Mouse (Mus musculus) spleen, adult 12 weeks (tissue): ENCODE results near the gene Sema6c.
"Not testable (repeated sequence)": the region's sequence is repeated elsewhere in the genome, so short reads cannot be mapped to it uniquely, and the experiment has no call there.

Experiments used
- DNase-seq: peaks from one replicate; pipeline ENCODE4 v3.0.0; 2022; ENCODE audit warnings: low spot score

Gene Sema6c

DNA sequence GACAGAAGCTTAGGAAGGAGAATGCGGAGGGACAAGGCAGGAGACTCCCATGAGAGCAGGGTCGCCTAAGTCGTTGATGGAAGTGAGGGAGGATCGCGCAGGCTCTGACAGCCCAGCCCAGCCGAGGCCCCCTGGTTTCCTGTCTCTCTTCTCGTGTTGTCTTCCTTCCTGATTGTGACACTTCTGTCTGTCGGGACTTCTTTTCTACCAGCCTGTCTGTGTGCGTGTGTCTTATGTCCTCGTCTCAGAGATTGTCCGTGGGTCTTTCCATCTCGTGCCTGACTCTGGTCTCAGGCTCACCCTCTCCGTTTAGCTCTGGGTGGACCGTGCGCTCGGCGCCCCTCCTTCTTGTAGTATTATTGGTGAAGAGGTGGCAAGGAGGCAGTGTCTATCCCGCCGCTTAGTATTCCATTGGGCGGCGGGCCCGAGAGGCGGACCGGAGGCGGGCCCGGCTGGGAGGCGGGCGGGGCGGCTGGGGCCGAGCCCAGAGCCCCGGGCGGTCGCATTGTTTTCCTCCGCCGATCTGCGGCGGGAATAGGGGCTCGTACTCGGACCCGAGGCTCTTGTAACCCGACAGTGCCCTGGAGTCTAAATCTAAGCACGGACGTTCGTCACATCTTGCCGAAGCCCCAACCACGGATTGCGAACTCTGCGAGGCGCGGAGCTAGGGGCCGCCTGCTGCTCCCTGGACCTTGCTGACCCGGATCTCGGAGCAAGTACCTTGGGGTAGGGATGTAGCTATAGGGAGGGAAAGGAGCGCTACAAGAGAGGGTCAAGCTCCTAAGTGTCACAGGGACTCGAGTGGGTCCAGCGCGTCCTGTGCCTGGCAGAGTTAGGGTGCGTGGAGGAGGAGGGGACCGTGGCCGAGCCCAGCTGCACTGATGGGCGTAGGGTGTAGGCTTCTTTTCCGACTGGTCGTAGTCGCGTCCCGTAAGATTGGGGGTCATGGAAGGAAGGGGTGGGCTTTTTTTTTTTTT is at the start of gene Sema6c:
Gene Sema6c (plus strand): TSS at position 471 of the 977 bp plus-strand sequence.
- peak; percentile 76 for DNase-seq

DNA sequence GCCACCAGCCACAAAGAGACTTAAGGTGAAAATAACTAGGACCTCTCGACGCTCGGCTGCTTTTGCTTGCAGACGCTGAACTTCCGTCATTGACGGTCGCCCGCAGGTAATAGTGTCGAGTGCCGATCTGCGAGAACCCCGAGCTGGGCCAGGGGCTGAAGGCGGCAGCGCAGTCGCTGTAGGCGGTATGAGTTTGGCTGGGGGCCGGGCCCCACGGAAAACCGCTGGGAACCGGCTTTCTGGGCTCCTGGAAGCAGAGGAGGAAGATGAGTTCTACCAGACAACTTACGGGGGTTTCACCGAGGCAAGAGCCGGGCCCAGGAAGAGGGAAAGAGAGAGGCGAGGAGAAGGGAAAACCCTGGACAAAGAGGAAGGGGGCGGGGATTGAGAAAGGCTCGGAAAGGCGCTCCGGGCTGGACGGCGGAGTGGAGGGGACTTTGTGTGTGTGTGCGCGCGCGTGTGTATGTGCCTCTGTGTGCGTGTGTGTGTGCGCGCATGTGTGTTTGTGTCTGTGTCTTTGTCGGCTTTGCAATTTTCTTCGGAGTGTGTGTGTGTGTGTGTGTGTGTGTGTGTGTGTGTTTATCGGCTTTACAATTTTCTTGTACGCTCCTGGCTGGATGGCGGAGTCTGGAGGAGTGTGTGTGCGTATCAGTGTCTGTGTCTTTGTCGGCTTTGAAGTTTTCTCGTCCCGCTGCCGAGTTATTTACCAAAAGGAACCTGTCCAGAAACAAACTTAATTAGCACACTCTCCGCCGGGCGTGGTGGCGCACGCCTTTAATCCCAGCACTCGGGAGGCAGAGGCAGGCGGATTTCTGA is 49.1 kb upstream of the Sema6c start, which contains the start of gene Vps72:
Gene Vps72 (plus strand): TSS at position 112 of the 816 bp plus-strand sequence.
- peak; percentile 73 for DNase-seq

DNA sequence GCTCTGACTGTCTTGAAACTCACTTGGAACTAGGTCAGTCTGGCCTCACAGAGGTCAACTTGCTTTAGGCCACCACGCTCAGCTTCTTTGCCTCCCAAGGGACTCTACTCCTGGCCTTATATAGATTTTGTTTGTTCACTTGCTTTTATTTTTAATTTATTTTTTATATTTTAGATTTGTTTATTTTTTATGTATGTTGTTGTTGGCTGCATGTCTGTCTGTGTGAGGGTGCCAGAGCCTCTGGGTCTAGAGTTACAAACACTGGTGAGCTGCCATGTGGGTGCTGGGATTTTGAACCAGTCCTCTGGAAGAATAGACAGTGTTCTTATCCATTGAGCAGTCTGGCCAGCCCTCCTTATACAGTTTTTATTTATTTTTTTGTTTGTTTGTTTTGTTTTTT is 47.5 kb upstream of the Sema6c start:
- DNase-seq = no peak

DNA sequence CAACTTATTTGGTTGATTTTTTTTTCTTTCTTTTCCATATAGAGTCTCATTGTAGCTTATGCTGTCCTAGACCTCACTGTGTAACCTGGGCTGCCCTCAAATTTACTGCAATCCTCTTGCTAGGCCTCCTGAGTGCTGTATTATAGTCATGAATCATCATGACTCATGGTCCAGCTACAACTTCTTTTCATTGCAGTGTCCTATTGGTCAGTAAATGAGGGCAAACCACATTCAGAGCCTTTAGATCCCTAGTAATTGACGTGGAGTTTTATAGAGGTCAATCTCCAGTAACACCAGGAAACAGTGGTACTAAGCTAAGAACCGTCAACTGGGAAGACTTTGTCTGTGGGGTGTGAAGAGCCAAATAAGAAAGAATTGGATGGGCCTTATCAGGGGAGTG is 42.5 kb upstream of the Sema6c start:
- no peak for DNase-seq

DNA sequence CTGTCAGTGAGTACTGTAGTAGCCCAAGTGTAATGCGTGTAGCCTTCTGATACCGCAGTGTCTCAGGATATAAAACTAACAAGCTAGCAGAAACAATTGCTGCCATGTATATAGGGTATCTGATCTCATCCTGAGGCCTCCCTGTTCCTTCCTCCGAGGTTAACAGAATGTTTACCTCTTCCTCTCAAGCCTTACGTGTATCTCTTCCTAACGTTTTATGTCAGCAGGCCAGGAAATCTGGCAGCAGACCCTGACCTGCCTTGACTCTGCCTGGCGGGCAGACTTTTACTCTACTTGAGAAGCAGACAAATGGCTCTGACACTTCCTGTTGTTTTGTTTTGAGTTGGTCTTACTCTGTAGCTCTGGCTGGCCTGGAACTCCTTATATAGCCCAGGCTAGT is 38.7 kb upstream of the Sema6c start:
- no peak for DNase-seq

DNA sequence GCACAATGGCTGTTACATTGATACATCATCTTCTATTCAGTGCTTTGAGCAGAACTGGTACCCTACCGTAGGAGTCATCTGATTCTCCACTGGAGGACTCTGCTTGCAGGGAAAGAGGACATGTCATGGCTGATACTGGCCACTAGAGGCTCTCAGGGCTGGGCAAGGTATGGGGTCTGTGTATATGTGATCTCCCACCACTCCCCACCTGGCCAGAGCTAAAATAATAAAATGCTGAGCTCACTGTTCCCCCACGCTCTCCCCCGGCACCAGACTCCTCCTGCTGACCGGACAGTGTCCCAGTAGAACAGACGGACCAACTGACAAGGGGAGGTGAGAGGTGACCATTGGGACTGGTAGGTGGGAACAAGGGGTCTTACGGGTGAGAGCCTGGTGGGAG is 36.0 kb upstream of the Sema6c start, which contains the start of gene Tmod4:
Gene Tmod4 (plus strand): TSS at position 231 of the 400 bp plus-strand sequence.
- no peak for DNase-seq

DNA sequence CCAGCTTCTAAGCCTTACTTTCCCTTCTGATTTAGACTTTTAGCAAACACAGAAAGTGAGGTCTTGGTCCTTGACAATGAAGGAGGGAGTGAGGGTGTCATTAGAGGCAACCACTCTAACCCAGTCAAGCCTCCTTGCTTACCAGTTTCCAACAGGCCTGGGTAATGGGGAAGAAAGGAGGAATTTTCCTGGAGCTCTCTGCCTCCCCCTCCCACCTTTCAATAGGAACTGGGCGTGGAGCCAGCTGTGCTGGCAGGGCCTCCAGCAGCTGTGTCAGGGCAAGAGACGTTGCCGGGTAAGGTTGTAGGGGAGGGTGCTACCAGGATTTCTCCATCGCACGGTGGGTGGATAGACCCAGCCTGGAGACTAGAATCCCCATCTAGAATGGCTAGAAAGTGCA is 35.3 kb upstream of the Sema6c start:
- no peak for DNase-seq

DNA sequence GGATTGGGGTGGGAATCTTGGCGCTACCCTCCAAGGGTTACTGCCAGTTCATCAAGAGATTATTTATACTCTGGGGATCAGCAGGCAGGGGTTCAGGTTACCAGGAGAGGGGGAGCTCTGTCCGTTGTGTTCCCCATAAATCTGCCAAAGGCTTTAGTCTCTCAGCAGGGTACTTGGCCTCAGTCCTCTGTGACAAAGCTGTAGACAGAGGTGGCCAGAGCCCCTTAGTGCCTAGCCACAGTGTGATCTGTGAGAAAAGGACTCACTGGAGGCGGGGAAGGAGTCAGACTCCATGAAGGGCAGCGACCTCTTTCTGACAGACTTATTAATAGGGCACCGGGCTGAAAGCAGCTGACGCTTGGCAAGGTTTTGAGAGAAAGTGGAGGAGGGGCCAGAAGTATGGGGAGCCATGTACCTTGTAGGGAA is 31.0 kb upstream of the Sema6c start:
- DNase-seq = no peak

- DNase-seq = no peak
These were observed 30.2 kb upstream of the Sema6c start for GRCm38 (mm10) chr3:95130081-95130480.

DNA sequence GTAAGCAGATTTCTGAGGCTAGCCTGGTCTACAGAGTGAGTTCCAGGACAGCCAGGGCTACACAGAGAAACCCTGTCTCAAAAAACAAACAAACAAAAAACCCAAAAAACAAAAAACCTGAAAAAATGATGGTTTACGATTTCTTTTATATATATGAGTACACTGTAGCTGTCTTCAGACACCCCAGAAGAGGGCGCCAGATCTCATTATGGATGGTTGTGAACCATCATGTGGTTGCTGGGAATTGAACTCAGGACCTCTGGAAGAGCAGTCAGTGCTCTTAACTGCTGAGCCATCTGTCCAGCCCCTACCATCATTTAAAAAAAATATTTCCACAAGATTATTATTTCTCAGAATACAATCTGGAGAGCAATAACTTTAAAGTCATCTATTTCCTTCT is 27.9 kb upstream of the Sema6c start:
- DNase-seq = not testable (repeated sequence)

DNA sequence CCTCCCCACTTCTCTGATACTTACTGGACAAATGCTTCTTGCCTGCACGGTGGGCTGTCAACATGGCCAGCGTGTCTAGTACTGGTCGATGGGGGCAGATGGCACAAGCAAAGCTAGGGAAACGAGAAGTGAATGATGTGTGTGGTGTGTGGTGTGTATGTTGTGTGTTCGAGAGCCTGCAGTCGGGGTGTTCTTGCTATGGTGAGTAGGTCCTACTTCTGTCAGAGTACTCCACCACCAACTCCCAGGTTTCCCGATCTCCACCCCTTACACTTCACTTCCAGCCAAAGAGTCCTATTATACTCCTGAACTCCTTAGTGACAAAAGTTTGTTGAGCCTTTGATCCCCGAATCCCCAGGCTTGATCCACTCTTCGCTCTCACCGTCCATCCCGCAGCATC is 27.1 kb upstream of the Sema6c start:
- no peak for DNase-seq

GRCm38 (mm10) chr3:95133680-95134101 is 26.6 kb upstream of the Sema6c start, which contains the start of the genes Scnm1 and Lysmd1:
Scnm1 (minus strand) TSS chr3:95134011.
Lysmd1 (plus strand) TSS chr3:95134088.
- peak; percentile 85 for DNase-seq

DNA sequence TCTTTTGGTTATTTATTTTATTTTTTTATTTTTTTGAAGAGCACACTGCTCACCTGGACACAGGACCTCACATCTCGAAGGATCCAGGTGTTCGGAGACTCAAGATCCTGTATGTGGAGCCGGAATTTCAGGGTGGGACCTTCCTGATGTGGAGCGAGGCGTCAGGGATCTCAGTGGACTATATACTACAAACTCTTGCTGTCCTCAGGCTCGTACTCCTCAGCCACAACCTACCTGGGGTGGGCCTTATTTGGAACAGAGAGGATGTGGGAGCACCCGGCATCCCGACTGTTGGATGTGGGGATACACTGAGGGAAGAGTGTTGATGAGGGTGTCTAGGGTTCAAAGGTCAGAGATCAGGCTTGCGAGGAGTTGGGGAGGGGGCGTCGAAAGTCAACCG is 26.1 kb upstream of the Sema6c start:
- DNase-seq = not testable (repeated sequence)

DNA sequence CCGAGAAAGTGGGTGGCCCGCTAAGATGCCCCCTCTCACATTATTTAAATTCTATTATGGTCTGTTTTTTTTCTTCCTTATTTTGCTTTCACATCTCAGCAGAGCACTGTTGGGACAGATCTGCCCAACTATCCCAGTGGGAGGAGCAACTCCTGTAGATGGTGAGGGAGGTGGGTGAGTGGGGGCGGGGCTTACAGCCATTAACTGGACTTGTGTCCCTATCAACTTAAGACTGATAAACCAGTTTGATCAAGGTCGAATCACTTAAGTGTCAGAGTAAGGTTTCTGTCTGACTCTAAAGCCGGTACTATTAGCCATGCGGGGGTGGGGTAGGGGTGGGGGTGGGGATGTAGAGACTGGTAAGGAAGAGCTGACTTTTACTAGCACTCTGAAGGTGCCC is 25.2 kb upstream of the Sema6c start:
- DNase-seq = peak; percentile 30

- DNase-seq = no peak
These were observed 24.7 kb upstream of the Sema6c start for GRCm38 (mm10) chr3:95135433-95136052.

GRCm38 (mm10) chr3:95136336-95136735 is 23.9 kb upstream of the Sema6c start:
- no peak for DNase-seq

DNA sequence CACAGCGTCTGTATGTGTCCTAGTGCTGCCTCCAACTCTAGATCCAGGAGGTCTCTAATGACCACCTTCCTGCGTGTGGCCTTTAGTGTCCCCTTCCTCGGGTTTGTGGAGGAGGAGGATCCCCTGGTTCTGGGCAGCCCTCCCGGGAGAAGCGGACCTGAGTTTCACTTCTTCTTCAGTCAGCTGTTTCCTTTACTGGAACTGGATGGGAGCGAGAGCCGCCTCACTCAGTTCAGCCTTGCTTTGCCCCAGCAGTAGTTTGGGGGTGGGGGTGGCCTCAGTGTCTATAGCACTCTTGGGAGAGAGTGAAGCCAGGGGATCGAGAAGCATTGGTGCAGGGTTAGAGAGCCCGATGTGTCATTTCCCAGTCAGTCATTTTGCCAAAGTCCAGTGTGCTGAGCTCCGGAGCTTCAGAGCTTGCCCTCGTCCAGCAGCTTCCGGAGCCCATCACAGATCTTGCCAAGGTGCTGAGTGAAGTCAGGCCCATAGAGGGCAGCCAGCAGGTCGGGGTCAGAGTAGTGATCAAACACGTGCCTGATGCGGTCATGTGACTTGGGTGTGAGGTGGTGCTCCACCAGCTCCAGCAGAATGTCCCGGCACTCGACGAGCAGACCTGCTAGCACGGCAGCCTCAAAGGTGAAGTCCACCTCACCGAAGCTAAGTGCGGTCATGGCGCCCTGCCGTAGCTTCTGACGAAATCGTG is 20.5 kb upstream of the Sema6c start:
- DNase-seq = no peak

GRCm38 (mm10) chr3:95140289-95140595 is 20.0 kb upstream of the Sema6c start:
- no peak for DNase-seq

DNA sequence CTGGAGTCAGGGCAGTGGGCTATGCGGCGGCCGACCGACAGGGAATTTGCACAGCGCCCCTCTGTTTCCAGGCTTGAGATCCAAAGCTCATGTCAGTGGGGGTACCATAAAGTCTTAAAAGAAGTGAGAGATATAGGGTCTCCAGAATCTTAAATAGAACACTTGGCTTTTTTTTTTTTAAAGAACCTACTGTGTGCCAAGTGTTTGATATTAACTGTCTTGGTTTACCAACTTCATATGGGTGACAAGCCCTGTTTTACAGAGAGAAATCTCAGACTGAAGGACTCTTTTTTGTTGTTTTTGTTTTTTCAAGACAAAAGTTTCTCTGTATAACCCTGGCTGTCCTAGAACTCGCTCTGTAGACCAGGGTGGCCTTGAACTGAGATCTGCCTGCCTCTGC is 19.5 kb upstream of the Sema6c start:
- DNase-seq = no peak

DNA sequence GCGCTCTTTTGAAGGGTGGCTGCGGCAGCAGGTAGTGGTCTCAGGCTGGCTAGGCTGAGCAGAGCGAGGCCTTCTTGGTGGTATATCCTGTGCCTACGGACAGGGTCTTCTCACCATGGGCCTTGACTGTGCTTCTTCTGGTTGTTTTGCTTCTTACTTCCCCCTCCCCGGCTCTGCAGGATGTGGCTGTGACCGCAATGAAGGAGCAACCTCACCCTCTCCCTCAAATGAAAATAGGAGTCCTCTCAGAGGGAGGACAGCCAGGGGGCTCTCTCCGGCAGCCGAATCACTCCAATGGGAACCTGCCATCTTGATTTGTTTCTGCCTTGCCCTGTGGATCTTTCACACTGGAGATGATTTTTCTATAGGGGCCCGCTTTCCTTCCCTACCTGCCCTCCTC is 18.8 kb upstream of the Sema6c start:
- peak; percentile 26 for DNase-seq

DNA sequence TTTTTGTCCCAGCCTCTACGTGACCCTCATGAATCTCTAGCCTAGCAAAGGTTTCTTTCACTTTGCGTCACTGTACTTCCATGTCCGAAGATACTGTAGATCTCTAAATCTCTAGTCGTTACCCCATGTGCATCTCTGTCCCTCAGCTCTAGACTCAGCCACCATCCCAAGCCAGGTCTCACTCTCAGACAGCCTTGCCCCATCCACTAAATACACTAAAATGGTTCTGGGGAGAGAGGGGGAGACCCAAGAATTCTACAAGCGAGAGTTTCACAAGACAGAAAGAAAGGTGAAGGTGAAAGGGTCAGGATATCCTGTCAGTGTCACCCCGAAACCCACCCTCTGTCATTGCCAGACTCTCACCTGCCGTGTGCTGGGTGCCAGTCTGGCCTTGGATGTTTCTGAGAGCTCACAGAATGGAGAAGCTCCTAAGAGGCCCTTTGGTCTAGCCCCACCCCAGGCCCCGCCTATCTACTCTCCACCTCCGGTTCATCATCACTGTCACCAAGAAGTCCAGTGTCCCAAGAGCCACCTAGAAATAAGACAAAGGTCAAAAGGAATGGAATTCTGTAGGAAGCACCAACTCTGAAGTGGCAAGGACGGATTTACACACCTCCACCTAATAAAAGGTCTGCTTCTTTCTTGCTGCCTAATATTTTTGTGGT is 18.2 kb upstream of the Sema6c start, which contains the start of gene Tnfaip8l2:
Gene Tnfaip8l2 (minus strand): TSS at position 409 of the 665 bp plus-strand sequence.
- DNase-seq = peak; percentile 39
